Mouse (Mus musculus): ENCODE measurements at regions not wholly inside any gene's neighbourhood (a gene's known extent, or its start where the extent isn't known, plus 50 kb on each side); places are given as distances from the start of the nearest gene placed in this dataset.

DNA sequence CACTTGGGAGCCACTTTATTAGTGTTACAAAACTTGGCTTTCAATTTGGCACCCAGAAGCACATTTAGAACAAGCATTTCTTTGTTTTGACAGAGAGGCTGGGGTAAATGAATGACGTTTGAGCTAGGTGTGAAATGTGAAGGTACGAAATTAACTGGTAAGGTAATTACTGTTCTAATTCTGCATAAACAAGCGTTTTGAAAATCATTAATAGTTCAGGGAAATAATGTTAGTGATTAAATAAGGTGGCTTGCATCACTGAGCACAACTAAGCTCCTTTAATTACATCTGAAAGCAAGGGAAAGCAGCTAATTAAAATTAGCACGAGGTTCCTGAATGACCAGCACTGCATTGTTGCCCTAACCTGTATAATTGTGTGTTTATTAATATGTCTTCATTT, 529.9 kb upstream of the Pkn2 start:
- TF ChIP-seq ZNF384 (IDR thresholded peaks at IDR 0.05; ENCODE audit: low read depth, low read length) (no peak), HCFC1 (IDR thresholded peaks at IDR 0.05; ENCODE audit: borderline replicate concordance, insufficient read depth, low read length) (no peak), MAFK (IDR thresholded peaks at IDR 0.05; ENCODE audit: insufficient read depth, low read depth, low read length) (no peak), ZC3H11A (IDR thresholded peaks at IDR 0.05; ENCODE audit: borderline replicate concordance, low read depth, low read length) (no peak), CHD2 (IDR thresholded peaks at IDR 0.05; ENCODE audit: low read depth, low read length) (no peak)
